15 mouse cellular contexts compared by ENCODE assay signal in genomic region chr9:30950592-30950991, GRCm38 (mm10). TPM values are rescaled to one million over a fixed set of nuclear protein-coding genes. Genes with fewer than 3 reads are reported as not detected.
DNase-seq lines count a peak whose midpoint lies in the region; ATAC-seq and TF ChIP-seq lines count a peak whose summit lies in the region.
"Had no signal": no experiment of that assay in that cellular context is flagged by ENCODE, and none has a peak within 500 bp of the region (broad histone marks: within the 10 kb centered on the region; RNA-seq: fewer than 3 reads in every experiment).

No protein-coding gene starts in this region.

- no peaks in the 10 kb centered on the region for H3K9me3 ChIP-seq in liver, postnatal 0 days (ENCODE audit: low read length)
- H3K9me3 ChIP-seq in heart, embryonic 10.5 days, result no peaks in the 10 kb centered on the region
- H3K9me3 ChIP-seq: heart, embryonic 15.5 days; midbrain, embryonic 15.5 days had no signal

- H3K4me2 ChIP-seq in liver, postnatal 0 days (ENCODE audit: low read depth, low read length), result no peak overlapping the region
- H3K4me2 ChIP-seq: heart, embryonic 15.5 days; midbrain, embryonic 15.5 days had no signal

- 71% methylated on average over 4 of the region's 4 CpGs for WGBS in liver, postnatal 0 days (ENCODE audit: insufficient replicate concordance)
- WGBS in heart, embryonic 10.5 days, result 70% methylated on average over 4 of the region's 4 CpGs

- H3K9ac ChIP-seq in liver, postnatal 0 days (replicated peaks), result no peak overlapping the region
- H3K9ac ChIP-seq: heart, embryonic 15.5 days; liver, embryonic 14.5 days; midbrain, embryonic 15.5 days had no signal

- no peak for TF ChIP-seq EP300 in liver, postnatal 0 days (IDR thresholded peaks at IDR 0.05; ENCODE audit: low read depth)

- no peaks in the 10 kb centered on the region for H3K36me3 ChIP-seq in liver, postnatal 0 days (replicated peaks; ENCODE audit: insufficient read depth, low read length)
- H3K36me3 ChIP-seq in heart, embryonic 10.5 days, result no peaks in the 10 kb centered on the region
- H3K36me3 ChIP-seq: heart, embryonic 15.5 days; midbrain, embryonic 15.5 days had no signal

- no peak for TF ChIP-seq CTCF in liver, postnatal 0 days (IDR thresholded peaks at IDR 0.05; ENCODE audit: low read depth)

- no peak for ATAC-seq in liver, postnatal 0 days
- ATAC-seq: midbrain, embryonic 15.5 days had no signal

- H3K4me1 ChIP-seq in liver, postnatal 0 days (ENCODE audit: insufficient read depth), result no peaks in the 10 kb centered on the region
- peaks cover 4% of the 10 kb centered on the region; the same call in 1 of the 2 replicates for H3K4me1 ChIP-seq in heart, embryonic 10.5 days
- H3K4me1 ChIP-seq: midbrain, embryonic 15.5 days had no signal

- no peak overlapping the region for H3K4me3 ChIP-seq in liver, postnatal 0 days (ENCODE audit: low read depth, low read length)
- H3K4me3 ChIP-seq in heart, embryonic 10.5 days, result no peak overlapping the region
- H3K4me3 ChIP-seq: heart, embryonic 15.5 days; midbrain, embryonic 15.5 days had no signal

- no peak overlapping the region for H3K27ac ChIP-seq in liver, postnatal 0 days (ENCODE audit: low read depth)
- no peak overlapping the region for H3K27ac ChIP-seq in heart, embryonic 10.5 days
- H3K27ac ChIP-seq: heart, embryonic 15.5 days; liver, embryonic 14.5 days; midbrain, embryonic 15.5 days had no signal

- H3K27me3 ChIP-seq in liver, postnatal 0 days (ENCODE audit: insufficient read depth, low read length), result no peaks in the 10 kb centered on the region
- H3K27me3 ChIP-seq in heart, embryonic 10.5 days (ENCODE audit: insufficient read depth, poor library complexity, severe bottlenecking), result peaks cover 41% of the 10 kb centered on the region
- H3K27me3 ChIP-seq: midbrain, embryonic 15.5 days had no signal

- peak; percentile 32 for DNase-seq in gastrocnemius, adult 18-20 months (ENCODE audit: low spot score)
- DNase-seq in gastrocnemius, postnatal 4 days (ENCODE audit: low spot score in 2 of 2), result no peak
- peak; percentile 22 for DNase-seq in liver
- no peak for DNase-seq in liver, postnatal 0 days
- peak; percentile 48 for DNase-seq in adrenal gland, postnatal 14 days
- DNase-seq in lung, postnatal 10 days, result peak; percentile 84
- DNase-seq in spleen, postnatal 14 days (ENCODE audit: low spot score in 2 of 2), result no peak
- DNase-seq in heart, embryonic 10.5 days (ENCODE audit: low spot score), result no peak
- DNase-seq: gastrocnemius, postnatal 10 days; spleen, adult 18-20 months; thymus, postnatal 14 days had no signal

RNA-seq across cellular contexts. Expression of gene Adamts8, which starts 8.2 kb away (rescaled TPM):
- total RNA-seq in gastrocnemius, adult 18-20 months (2021), result 1 to 10 TPM; 1.1 to 3.7 TPM
- total RNA-seq in gastrocnemius, postnatal 4 days (2021), result 10 to 100 TPM; 14.8 to 16.2 TPM
- 0.05 and 0.06 TPM in 2 replicates for polyA plus RNA-seq in liver, postnatal 0 days (2015; fragmentation: Nextera tagmentation; extraction: Ambion mirVana)
- 0.37 and 0.38 TPM in 2 replicates for total RNA-seq in adrenal gland, postnatal 14 days (2021)
- 1.3 and 2.7 TPM in 2 replicates for polyA plus RNA-seq in heart, embryonic 10.5 days (2016; fragmentation: Nextera tagmentation; extraction: Ambion mirVana)
- total RNA-seq: neutrophil, adult 5-6 weeks had no signal

RNA-seq across cellular contexts. Expression of gene Adamts15, which starts 28.3 kb away (rescaled TPM):
- total RNA-seq in gastrocnemius, adult 18-20 months (2021), result 1 to 10 TPM; 1.3 to 3.4 TPM
- total RNA-seq in gastrocnemius, postnatal 4 days (2021), result 10 to 100 TPM; 12.6 to 15.4 TPM
- 0.81 and 1.1 TPM in 2 replicates for polyA plus RNA-seq in liver, postnatal 0 days (2015; fragmentation: Nextera tagmentation; extraction: Ambion mirVana)
- total RNA-seq in adrenal gland, postnatal 14 days (2021), result 3.8 and 5.2 TPM in 2 replicates
- 6.4 and 7.9 TPM in 2 replicates for polyA plus RNA-seq in heart, embryonic 10.5 days (2016; fragmentation: Nextera tagmentation; extraction: Ambion mirVana)
- total RNA-seq: neutrophil, adult 5-6 weeks had no signal

Comparison
In these comparisons a context has a peak if more than half of its experiments do, and no peak if none do; other contexts are left out.
1. DNase-seq: peak in gastrocnemius, adult 18-20 months (single experiment), liver (single experiment), adrenal gland, postnatal 14 days (single experiment) and lung, postnatal 10 days (single experiment); none in gastrocnemius, postnatal 4 days (0 of 2), liver, postnatal 0 days (single experiment), spleen, postnatal 14 days (0 of 2) and heart, embryonic 10.5 days (single experiment).